Mouse (Mus musculus) spleen, adult 2 months (tissue): ENCODE measurements at regions not wholly inside any gene's neighbourhood (a gene's known extent, or its start where the extent isn't known, plus 50 kb on each side); places are given as distances from the start of the nearest gene placed in this dataset.

Experiments used
- CTCF ChIP-seq: fragments of 200-500 bp; IDR thresholded peaks from 2 replicates; pipeline ENCODE4 v1.5.1; 2011; ENCODE audit warnings: mild to moderate bottlenecking, inconsistent platforms; ENCODE audit not compliant: insufficient read depth, insufficient read length, insufficient replicate concordance; ENCODE audit errors: extremely low read depth
- POLR2A ChIP-seq: fragments of 200-500 bp; IDR thresholded peaks from 2 replicates; pipeline ENCODE4 v1.6.1; 2011; ENCODE audit warnings: low read depth, low read length, inconsistent platforms

GRCm38 (mm10) chr3:15181111-15181510, 151.0 kb downstream of the Gm9733 start:
- no peak for TF ChIP-seq POLR2A
- no peak for TF ChIP-seq CTCF
